Mouse (Mus musculus): ENCODE measurements at regions not wholly inside any gene's neighbourhood (a gene's known extent, or its start where the extent isn't known, plus 50 kb on each side); places are given as distances from the start of the nearest gene placed in this dataset.

DNA sequence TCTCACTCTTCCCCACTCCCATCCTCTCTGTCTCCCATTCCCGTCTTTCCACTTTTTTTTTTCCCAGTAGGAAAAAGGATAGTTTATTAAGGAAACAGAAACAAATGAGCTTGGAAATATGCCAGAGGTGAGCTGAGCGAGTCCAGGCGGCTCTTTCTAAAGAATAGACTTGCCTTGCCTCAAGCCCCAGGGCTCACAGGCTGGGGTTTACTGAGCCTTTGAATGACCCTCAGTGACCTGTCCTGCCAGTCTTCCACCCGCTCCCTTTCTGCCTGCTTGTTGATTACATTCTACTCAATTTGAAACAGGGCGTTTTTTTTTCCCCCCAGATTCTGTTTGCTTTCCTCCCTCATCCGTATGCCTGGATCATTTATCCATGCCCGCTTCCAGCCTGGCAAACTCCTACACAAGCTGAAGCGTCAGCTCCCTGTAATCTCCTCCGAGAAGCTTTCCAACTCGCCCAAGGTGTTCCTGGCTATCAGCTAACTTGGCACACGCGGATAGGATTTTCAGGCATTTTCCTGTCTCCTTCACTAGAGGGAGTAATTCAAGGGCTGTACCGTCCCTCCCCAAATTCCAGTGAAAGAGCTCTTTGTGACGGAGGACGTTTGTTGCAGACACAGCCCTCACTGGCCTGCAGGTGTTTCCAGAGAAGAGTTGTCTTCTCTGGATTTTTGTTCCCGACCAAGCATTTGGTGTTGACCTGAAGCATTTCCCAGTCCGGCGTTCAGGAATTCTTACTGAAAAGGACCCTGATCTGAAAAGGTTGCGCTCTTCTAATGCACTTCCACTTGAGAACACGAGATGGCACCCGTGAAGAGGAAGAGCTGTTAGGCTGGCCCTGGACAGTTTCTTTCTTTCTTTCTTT, 59.9 kb upstream of the Zfand6 start:
- no peak overlapping the region for H3K9ac ChIP-seq (ENCODE audit: control insufficient read depth, low read depth, low read length, poor library complexity, severe bottlenecking)
- no peak for TF ChIP-seq ZMIZ1 (IDR thresholded peaks at IDR 0.05; ENCODE audit: low read depth, low read length)
- peak; percentile 35 for TF ChIP-seq RAD21 (IDR thresholded peaks at IDR 0.05; ENCODE audit: low read depth, low read length)
- TF ChIP-seq SMC3 (IDR thresholded peaks at IDR 0.05; ENCODE audit: low read depth, low read length) = peak; percentile 59
- TF ChIP-seq CTCF (IDR thresholded peaks at IDR 0.05 in 2 of 3, conservative IDR thresholded peaks at IDR 0.05 in 1 of 3; ENCODE audit: control insufficient read depth in 1 of 3, insufficient read depth in 1 of 3, low read depth in 2 of 3, low read length in 3 of 3, poor library complexity in 1 of 3, severe bottlenecking in 1 of 3) = peak; percentile 22 to 56 (median 53); a peak in 5 of 6 replicates
- no peak overlapping the region for H3K4me3 ChIP-seq (ENCODE audit: control insufficient read depth in 1 of 2, insufficient read depth in 1 of 2, low read depth in 2 of 2, low read length in 2 of 2)

DNA sequence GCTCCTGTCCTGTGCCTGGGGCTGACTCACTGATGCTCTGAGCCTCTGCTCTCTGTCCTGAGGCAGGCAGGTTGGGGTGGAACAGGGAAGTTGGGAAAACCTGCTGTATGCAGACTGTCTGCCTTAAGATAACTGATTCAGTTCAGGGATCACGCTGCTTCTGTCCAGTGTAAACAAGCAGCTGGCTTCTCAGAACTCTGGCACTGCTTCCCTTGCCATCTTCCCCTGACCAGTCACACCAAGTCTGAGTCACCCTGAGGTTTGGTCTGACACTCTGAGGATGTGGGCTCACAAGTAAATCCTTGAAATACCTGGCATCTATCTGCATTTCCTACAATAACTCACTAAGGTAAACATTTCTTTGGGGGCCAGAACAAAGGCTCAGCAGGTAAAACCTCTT, 58.1 kb upstream of the Zfand6 start:
- no peaks in the 10 kb centered on the region for H3K9me3 ChIP-seq (replicated peaks; ENCODE audit: insufficient read depth, low read length)
- no peak overlapping the region for H3K27ac ChIP-seq (ENCODE audit: control insufficient read depth, low read depth, low read length)
- no peaks in the 10 kb centered on the region; a peak in 3 of 4 replicates for H3K27me3 ChIP-seq (ENCODE audit: control insufficient read depth in 1 of 2, insufficient read depth in 2 of 2, low read length in 2 of 2)
- H3K9ac ChIP-seq (ENCODE audit: control insufficient read depth, low read depth, low read length, poor library complexity, severe bottlenecking) = no peak overlapping the region
- TF ChIP-seq RCOR1 (IDR thresholded peaks at IDR 0.05; ENCODE audit: low read depth, low read length) (no peak), E2F4 (IDR thresholded peaks at IDR 0.05; ENCODE audit: borderline replicate concordance, low read depth, low read length) (no peak), MAFK (IDR thresholded peaks at IDR 0.05; ENCODE audit: borderline replicate concordance, low read depth, low read length) (no peak), POLR2AphosphoS5 (IDR thresholded peaks at IDR 0.05; ENCODE audit: borderline replicate concordance, low read depth, low read length) (no peak), KAT2A (conservative IDR thresholded peaks at IDR 0.05; ENCODE audit: low read depth, low read length) (no peak)
- no peaks in the 10 kb centered on the region for H3K79me2 ChIP-seq (ENCODE audit: control insufficient read depth, insufficient read depth, low read length, poor library complexity)
- DNase-seq (ENCODE audit: low read depth, low spot score) = no peak
- no peaks in the 10 kb centered on the region for H3K4me1 ChIP-seq (ENCODE audit: control insufficient read depth in 1 of 2, insufficient read depth in 2 of 2, low read length in 2 of 2)
- H3K36me3 ChIP-seq (ENCODE audit: control insufficient read depth in 1 of 2, insufficient read depth in 2 of 2, low read length in 2 of 2) = no peaks in the 10 kb centered on the region
- no peak overlapping the region for H3K4me3 ChIP-seq (ENCODE audit: control insufficient read depth in 1 of 2, insufficient read depth in 1 of 2, low read depth in 2 of 2, low read length in 2 of 2)

More for the DNA sequence above, 59.9 kb upstream of the Zfand6 start:
- H3K27me3 ChIP-seq (ENCODE audit: control insufficient read depth in 1 of 2, insufficient read depth in 2 of 2, low read length in 2 of 2) = peaks cover 0 to 2% of the 10 kb centered on the region in 2 experiments; a peak in 3 of 4 replicates
- peak; percentile 47 for DNase-seq (ENCODE audit: low read depth, low spot score)
- H3K4me1 ChIP-seq (ENCODE audit: control insufficient read depth in 1 of 2, insufficient read depth in 2 of 2, low read length in 2 of 2) = no peaks in the 10 kb centered on the region
- H3K9me3 ChIP-seq (replicated peaks; ENCODE audit: insufficient read depth, low read length) = no peaks in the 10 kb centered on the region
- H3K79me2 ChIP-seq (ENCODE audit: control insufficient read depth, insufficient read depth, low read length, poor library complexity) = no peaks in the 10 kb centered on the region
- H3K27ac ChIP-seq (ENCODE audit: control insufficient read depth, low read depth, low read length) = no peak overlapping the region
- no peaks in the 10 kb centered on the region for H3K36me3 ChIP-seq (ENCODE audit: control insufficient read depth in 1 of 2, insufficient read depth in 2 of 2, low read length in 2 of 2)

DNA sequence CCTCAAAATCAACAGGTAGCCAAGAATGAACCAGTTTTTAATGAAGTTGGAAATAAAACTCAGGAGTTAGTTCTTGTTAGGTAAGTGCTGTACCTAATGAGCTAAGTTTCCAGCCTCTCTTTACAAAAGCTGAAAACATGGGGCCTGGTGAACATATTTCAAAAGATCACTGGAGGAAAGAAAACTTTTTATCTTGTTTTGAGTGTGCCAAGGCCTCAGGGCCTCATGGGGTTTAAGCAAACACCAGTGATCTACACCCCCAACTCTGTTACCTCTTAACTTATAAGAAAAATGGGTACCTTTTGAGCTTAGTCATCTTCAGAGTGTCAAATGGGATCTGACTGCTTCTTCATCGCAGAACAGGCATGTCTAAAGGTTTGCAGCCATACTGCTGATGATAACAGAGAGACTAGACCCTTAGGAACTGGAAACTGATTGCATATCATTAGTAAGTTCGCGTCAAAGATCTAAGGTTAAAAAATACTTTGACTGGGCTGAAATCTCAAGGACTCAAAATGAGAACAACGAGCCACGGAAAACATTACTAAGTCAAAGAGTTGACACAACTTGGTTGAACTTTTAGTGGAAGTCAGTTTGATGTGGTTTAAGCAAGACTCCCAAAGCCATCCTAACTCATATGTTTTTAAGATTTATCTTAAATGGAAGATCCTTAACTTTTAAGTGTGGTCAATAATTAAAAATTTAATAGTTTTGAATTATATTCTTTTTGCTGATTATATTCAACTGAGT, 54.7 kb upstream of the Zfand6 start:
- no peak overlapping the region for H3K9ac ChIP-seq (ENCODE audit: control insufficient read depth, low read depth, low read length, poor library complexity, severe bottlenecking)
- no peaks in the 10 kb centered on the region for H3K4me1 ChIP-seq (ENCODE audit: control insufficient read depth in 1 of 2, insufficient read depth in 2 of 2, low read length in 2 of 2)
- H3K36me3 ChIP-seq (ENCODE audit: control insufficient read depth in 1 of 2, insufficient read depth in 2 of 2, low read length in 2 of 2) = no peaks in the 10 kb centered on the region
- no peaks in the 10 kb centered on the region; a peak in 2 of 4 replicates for H3K27me3 ChIP-seq (ENCODE audit: control insufficient read depth in 1 of 2, insufficient read depth in 2 of 2, low read length in 2 of 2)
- no peak for DNase-seq (ENCODE audit: low read depth, low spot score)
- no peak overlapping the region for H3K4me3 ChIP-seq (ENCODE audit: control insufficient read depth in 1 of 2, insufficient read depth in 1 of 2, low read depth in 2 of 2, low read length in 2 of 2)
- H3K27ac ChIP-seq (ENCODE audit: control insufficient read depth, low read depth, low read length) = no peak overlapping the region
- H3K79me2 ChIP-seq (ENCODE audit: control insufficient read depth, insufficient read depth, low read length, poor library complexity) = no peaks in the 10 kb centered on the region
- TF ChIP-seq RAD21 (IDR thresholded peaks at IDR 0.05; ENCODE audit: low read depth, low read length) (no peak), CTCF (IDR thresholded peaks at IDR 0.05 in 2 of 3, conservative IDR thresholded peaks at IDR 0.05 in 1 of 3; ENCODE audit: control insufficient read depth in 1 of 3, insufficient read depth in 1 of 3, low read depth in 2 of 3, low read length in 3 of 3, poor library complexity in 1 of 3, severe bottlenecking in 1 of 3) (no peak), SIN3A (IDR thresholded peaks at IDR 0.05; ENCODE audit: low read length) (no peak), HCFC1 (IDR thresholded peaks at IDR 0.05; ENCODE audit: low read depth, low read length) (no peak), POLR2A (IDR thresholded peaks at IDR 0.05; ENCODE audit: control insufficient read depth in 1 of 2, insufficient read depth in 1 of 2, low read depth in 1 of 2, low read length in 2 of 2, poor library complexity in 1 of 2) (no peak), MAX (IDR thresholded peaks at IDR 0.05; ENCODE audit: low read length) (no peak), SMC3 (IDR thresholded peaks at IDR 0.05; ENCODE audit: low read depth, low read length) (no peak), CHD2 (IDR thresholded peaks at IDR 0.05; ENCODE audit: low read length) (no peak), GABPA (IDR thresholded peaks at IDR 0.05; ENCODE audit: low read depth, low read length) (no peak), MYB (IDR thresholded peaks at IDR 0.05; ENCODE audit: low read depth, low read length) (no peak), RCOR1 (IDR thresholded peaks at IDR 0.05; ENCODE audit: low read depth, low read length) (no peak), USF1 (IDR thresholded peaks at IDR 0.05; ENCODE audit: low read depth, low read length) (no peak), MYC (IDR thresholded peaks at IDR 0.05; ENCODE audit: low read depth, low read length) (no peak), MAZ (IDR thresholded peaks at IDR 0.05; ENCODE audit: low read depth, low read length) (no peak), JUND (IDR thresholded peaks at IDR 0.05; ENCODE audit: low read depth, low read length) (no peak), POLR2AphosphoS5 (IDR thresholded peaks at IDR 0.05; ENCODE audit: borderline replicate concordance, low read depth, low read length) (no peak)
- H3K9me3 ChIP-seq (replicated peaks; ENCODE audit: insufficient read depth, low read length) = no peaks in the 10 kb centered on the region
